Mouse (Mus musculus): ENCODE data around the gene Shank2.

- no peak for TF ChIP-seq EP300 (IDR thresholded peaks at IDR 0.05; ENCODE audit: low read length)
- TF ChIP-seq POLR2A (IDR thresholded peaks at IDR 0.05; ENCODE audit: low read depth, low read length), result no peak
- TF ChIP-seq E2F4 (IDR thresholded peaks at IDR 0.05; ENCODE audit: insufficient replicate concordance, low read depth, low read length), result no peak
- TF ChIP-seq CTCF (conservative IDR thresholded peaks at IDR 0.05 in 1 of 2, IDR thresholded peaks at IDR 0.05 in 1 of 2; ENCODE audit: low read depth in 2 of 2, low read length in 2 of 2), result no peak
- no peak for TF ChIP-seq MAFK (IDR thresholded peaks at IDR 0.05; ENCODE audit: insufficient replicate concordance, low read length)
- no peak for TF ChIP-seq CHD1 (IDR thresholded peaks at IDR 0.05; ENCODE audit: low read depth, low read length)
- TF ChIP-seq TCF12 (IDR thresholded peaks at IDR 0.05; ENCODE audit: low read depth, low read length), result no peak
- no peak for TF ChIP-seq ELF1 (IDR thresholded peaks at IDR 0.05; ENCODE audit: low read depth, low read length)
- no peak for TF ChIP-seq SIN3A (IDR thresholded peaks at IDR 0.05; ENCODE audit: low read length)
- no peak for TF ChIP-seq ZMIZ1 (IDR thresholded peaks at IDR 0.05; ENCODE audit: low read depth, low read length)
- no peak for TF ChIP-seq HCFC1 (IDR thresholded peaks at IDR 0.05; ENCODE audit: low read depth, low read length)
Observed at GRCm38 (mm10) chr7:144023561-144023960, 21.8 kb downstream of the Shank2 start.
